Mouse (Mus musculus) heart, embryonic 16.5 days (tissue): ENCODE measurements around the gene Ybx1. TPM values are rescaled to one million over a fixed set of nuclear protein-coding genes. Genes with fewer than 3 reads are reported as not detected.

Experiments
- ATAC-seq: fragments of 200-750 bp; cut with Nextera tagmentation; replicated peaks from 2 replicates; pipeline ENCODE4 v1.8.0; 2017; ENCODE audit warnings: moderate number of reproducible peaks; ENCODE audit not compliant: insufficient read depth, low FRiP score; ENCODE audit errors: extremely low read depth
- H3K27ac ChIP-seq: fragments of 300-500 bp; sonication (generic); 2 replicates; pipeline ENCODE4 v1.5.1; 2014; ENCODE audit warnings: mild to moderate bottlenecking, low read length, control low read depth, moderate library complexity
- H3K27me3 ChIP-seq: fragments of 300-500 bp; sonication (generic); 2 replicates; pipeline ENCODE4 v1.6.1; 2014; ENCODE audit warnings: low read length, mixed read lengths; ENCODE audit not compliant: control insufficient read depth, insufficient read depth
- H3K36me3 ChIP-seq: fragments of 300-500 bp; sonication (generic); 2 replicates; pipeline ENCODE4 v1.6.1; 2014; ENCODE audit not compliant: control insufficient read depth, insufficient read depth
- H3K4me1 ChIP-seq: fragments of 300-500 bp; sonication (generic); 2 replicates; pipeline ENCODE4 v1.6.1; 2014; ENCODE audit warnings: low read length, mixed read lengths; ENCODE audit not compliant: control insufficient read depth, insufficient read depth
- H3K4me2 ChIP-seq: fragments of 300-500 bp; sonication (generic); 2 replicates; pipeline ENCODE4 v1.6.1; 2014; ENCODE audit warnings: low read depth, mild to moderate bottlenecking, control low read depth, low read length
- H3K4me3 ChIP-seq: fragments of 300-500 bp; sonication (generic); 2 replicates; pipeline ENCODE4 v1.5.1; 2014; ENCODE audit warnings: mild to moderate bottlenecking, control low read depth, low read length
- H3K9ac ChIP-seq: fragments of 300-500 bp; sonication (generic); 2 replicates; pipeline ENCODE4 v1.6.1; 2014; ENCODE audit warnings: low read length, control low read depth
- H3K9me3 ChIP-seq: fragments of 300-500 bp; sonication (generic); replicated peaks from 2 replicates; pipeline ENCODE4 v1.6.1; 2016; ENCODE audit warnings: low read length; ENCODE audit not compliant: control insufficient read depth
- WGBS: fragments of 180-500 bp; shearing (Covaris S2); extraction: QIAGEN DNeasy Blood & Tissue Kit; methylation state at CpG from one replicate; pipeline ENCODE4 v1.1.7; 2014; 5-methylcytosine and 5-hydroxymethylcytosine counted together
- polyA plus RNA-seq: library from polyadenylated mRNA; unstranded; fragments of >200 nt; fragmentation: Nextera tagmentation; extraction: Ambion mirVana; gene quantifications from 2 replicates; pipeline ENCODE4 v1.2.1, GENCODE M21; 2015

Gene Ybx1
- polyA plus RNA-seq, 1 experiment from 2014 or later, result 547 TPM

DNA sequence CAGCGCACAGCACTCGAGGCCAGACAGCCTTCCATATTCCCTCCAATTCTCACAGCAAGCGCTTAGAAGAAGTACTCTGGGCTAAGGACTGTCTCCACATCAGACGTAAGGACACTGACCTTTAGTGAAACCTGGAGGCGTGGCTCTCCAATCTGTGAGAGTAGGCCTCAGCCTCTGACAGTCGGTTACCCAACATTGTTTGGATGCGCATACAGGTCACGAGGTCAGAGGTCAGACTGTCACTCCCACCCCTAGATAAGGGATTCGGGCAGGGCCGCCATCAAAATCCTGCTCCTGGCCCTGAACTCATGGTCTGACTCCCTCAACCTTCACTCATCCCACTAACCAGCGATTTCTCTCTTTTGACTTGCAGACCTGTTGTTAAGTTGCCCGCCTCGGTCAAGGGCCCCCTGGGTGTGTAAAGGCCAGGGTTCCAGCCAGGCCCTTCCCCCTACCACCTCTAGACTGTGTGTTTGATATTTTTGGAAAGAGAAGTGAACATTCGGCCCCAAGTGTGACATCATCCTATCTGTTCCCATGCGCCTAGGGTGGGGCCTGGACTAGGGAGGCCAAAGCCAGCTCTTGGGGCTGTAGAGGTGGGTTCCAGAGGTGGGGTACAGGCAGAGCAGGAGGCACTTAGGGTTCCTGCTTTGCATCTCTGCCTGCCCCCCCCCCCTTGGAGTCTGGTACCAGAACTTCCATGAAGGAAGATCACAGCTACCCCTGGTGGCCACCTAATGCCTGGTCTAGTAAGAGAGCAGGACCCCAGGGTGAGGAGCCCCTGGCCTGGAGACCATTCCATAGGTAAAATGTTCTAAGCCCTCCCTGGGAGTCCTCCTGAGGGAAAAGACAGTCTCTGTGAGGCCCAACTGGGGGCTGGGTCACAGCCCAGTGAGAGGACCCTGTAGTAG, 34.8 kb downstream of the Ybx1 start:
- Histone ChIP-seq H3K27ac (no peak overlapping the region), H3K36me3 (no peaks in the 10 kb centered on the region), H3K9ac (no peak overlapping the region), H3K27me3 (no peaks in the 10 kb centered on the region), H3K4me2 (no peak overlapping the region), H3K4me1 (no peaks in the 10 kb centered on the region), H3K4me3 (no peak overlapping the region), H3K9me3 (no peaks in the 10 kb centered on the region)
- WGBS, result 72% methylated on average over 15 of the region's 15 CpGs
- no peak; the same call in 1 of the 2 replicates for ATAC-seq

DNA sequence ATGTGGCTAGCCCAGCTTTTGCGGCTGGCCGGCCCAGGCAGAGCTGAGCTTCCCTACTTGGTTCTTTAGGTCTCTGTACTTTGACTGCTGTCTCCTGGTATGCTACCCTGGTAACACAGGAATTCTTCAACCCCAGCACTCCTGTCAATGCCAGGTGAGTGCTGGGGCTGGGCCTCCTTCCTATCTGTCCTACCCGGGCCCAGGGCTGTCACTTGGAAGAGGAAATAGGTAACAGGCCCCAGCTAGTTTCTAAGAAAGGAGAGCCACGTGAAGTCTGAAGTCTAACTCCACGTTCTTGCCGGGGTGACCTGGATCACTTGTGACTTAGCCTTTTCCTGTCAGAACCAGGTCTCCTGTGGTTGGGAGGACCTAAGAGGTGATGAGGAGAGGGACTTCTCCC, 37.3 kb downstream of the Ybx1 start:
- 70% methylated on average over 6 of the region's 6 CpGs for WGBS

DNA sequence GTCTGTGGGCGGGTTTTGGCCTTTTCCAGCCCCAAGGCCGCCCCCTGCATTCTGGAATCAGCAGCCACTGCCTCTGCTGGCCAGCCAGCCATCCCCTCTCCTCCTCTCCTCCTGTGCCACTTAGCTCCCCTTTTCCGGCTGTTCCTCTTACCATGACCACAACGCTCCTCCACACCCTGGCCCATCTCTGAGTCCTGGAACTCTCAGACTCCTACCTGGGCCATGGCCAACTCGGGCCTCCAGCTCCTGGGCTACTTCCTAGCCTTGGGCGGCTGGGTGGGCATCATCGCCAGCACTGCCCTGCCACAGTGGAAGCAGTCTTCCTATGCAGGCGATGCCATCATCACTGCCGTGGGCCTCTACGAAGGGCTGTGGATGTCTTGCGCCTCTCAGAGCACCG, 39.1 kb downstream of the Ybx1 start, which contains the start of gene Cldn19:
Cldn19 (plus strand) TSS at position 64 of the 400 bp plus-strand sequence.
- H3K36me3 ChIP-seq, result no peaks in the 10 kb centered on the region
- H3K4me3 ChIP-seq, result no peak within 1 kb of the TSS
- H3K4me1 ChIP-seq, result peaks cover 4% of the 10 kb centered on the region
- H3K4me2 ChIP-seq, result no peak within 1 kb of the TSS
- H3K9me3 ChIP-seq, result no peaks in the 10 kb centered on the region
- 84% methylated on average over 12 of the region's 12 CpGs for WGBS
- no peaks in the 10 kb centered on the region for H3K27me3 ChIP-seq
- no peak within 1 kb of the TSS for H3K27ac ChIP-seq
- ATAC-seq, result no peak
- H3K9ac ChIP-seq, result 0 out of 2 replicates have a peak within 1 kb of the TSS, but pooled peaks have one; percentile 0

More for the DNA sequence above, 37.3 kb downstream of the Ybx1 start:
- Histone ChIP-seq H3K27ac (no peak overlapping the region), H3K4me1 (peaks cover 4% of the 10 kb centered on the region), H3K4me3 (no peak overlapping the region), H3K36me3 (no peaks in the 10 kb centered on the region), H3K9me3 (no peaks in the 10 kb centered on the region), H3K27me3 (no peaks in the 10 kb centered on the region), H3K4me2 (no peak overlapping the region), H3K9ac (no peak overlapping the region)
- ATAC-seq, result no peak

DNA sequence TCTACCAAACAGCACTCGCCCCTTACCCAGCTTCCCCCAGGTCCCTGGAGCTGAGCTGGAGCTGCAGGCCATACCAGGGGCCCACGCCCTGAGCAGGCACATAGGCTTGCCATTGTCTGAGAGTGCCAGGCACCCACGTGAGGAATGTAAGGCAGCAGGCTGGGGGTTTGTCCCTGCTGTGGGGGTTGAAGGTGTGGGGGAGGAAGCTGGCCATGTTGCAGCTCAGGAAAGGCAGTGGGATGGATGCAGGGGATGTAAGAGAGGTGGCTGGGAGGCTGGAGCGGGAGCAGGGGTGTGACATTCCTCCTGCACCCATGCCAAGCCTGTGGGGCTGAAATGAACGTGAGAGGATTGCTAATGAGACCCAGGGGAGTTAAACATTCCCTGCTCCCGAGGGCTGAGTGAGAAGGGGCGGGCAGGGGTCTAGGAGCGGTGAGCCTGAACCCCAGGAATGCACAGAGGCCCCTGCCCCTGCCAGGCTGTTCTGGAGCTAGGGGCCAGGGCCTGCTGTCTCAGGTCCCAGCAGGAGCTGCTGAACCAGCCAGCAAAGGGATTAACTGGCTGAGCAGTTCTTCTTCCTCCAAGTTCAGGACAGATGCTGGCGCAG, 40.3 kb downstream of the Ybx1 start:
- Histone ChIP-seq H3K27ac (no peak overlapping the region), H3K9ac (0 out of 2 replicates have a peak overlapping the region, but pooled peaks have one; percentile 0), H3K4me3 (no peak overlapping the region), H3K4me1 (peaks cover 4% of the 10 kb centered on the region), H3K4me2 (no peak overlapping the region), H3K27me3 (no peaks in the 10 kb centered on the region), H3K36me3 (no peaks in the 10 kb centered on the region), H3K9me3 (no peaks in the 10 kb centered on the region)
- 32% methylated on average over 9 of the region's 9 CpGs for WGBS
- ATAC-seq, result no peak

GRCm38 (mm10) chr4:119252025-119252808, 42.2 kb downstream of the Ybx1 start:
- H3K9ac ChIP-seq, result no peak overlapping the region
- H3K27ac ChIP-seq, result no peak overlapping the region
- H3K4me1 ChIP-seq, result peaks cover 11% of the 10 kb centered on the region
- no peak for ATAC-seq
- H3K4me3 ChIP-seq, result no peak overlapping the region
- H3K9me3 ChIP-seq, result no peaks in the 10 kb centered on the region
- WGBS, result 54% methylated on average over 7 of the region's 7 CpGs
- peaks cover 4% of the 10 kb centered on the region; the same call in 1 of the 2 replicates for H3K36me3 ChIP-seq
- H3K4me2 ChIP-seq, result no peak overlapping the region
- no peaks in the 10 kb centered on the region for H3K27me3 ChIP-seq

- whole genome bisulfite sequencing, result 61% methylated on average over 11 of the region's 11 CpGs
Observed at GRCm38 (mm10) chr4:119248407-119248965, 45.9 kb downstream of the Ybx1 start.

DNA sequence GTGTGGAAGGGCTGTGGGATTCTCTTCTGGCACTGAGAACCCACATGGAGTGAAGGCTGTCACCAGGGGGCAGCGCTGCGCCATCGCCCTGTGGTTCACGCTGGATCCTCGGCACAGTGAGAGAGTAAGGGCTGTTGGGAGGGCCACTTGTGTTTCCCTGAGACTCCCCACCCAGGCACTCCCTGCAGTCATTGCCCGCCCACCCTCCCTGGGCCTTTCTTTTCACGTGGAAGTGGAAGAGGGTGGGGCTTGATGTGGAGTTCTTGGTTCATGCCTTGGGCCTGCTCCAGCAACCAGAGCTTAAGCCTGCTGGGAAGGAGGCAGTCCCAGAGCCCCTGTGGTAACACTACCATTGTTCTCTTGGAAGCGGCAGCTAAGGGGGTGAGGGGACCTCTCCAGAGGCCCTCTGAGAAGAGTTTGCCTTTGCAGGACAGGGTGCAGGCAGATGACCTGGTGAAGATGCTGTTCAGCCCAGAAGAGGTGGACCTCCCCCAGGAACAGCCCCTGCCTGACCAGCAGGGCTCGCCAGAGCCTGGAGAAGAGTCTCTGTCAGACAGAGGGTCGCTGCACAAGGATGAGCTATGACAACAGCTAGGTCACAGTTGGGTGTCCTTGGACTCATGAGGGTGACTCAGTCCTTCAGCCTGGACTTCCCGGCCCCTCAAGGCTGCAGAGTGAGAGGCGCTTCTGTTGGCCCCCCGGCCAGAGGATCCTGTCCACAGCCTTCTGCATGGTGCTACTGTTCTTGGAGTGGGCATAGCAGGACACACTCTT, 46.8 kb downstream of the Ybx1 start:
- Histone ChIP-seq H3K27ac (peak overlapping the region; percentile 41; the same call in 1 of the 2 replicates), H3K4me3 (no peak overlapping the region), H3K4me2 (no peak overlapping the region), H3K9ac (no peak overlapping the region), H3K27me3 (no peaks in the 10 kb centered on the region), H3K4me1 (peaks cover 21% of the 10 kb centered on the region), H3K36me3 (peaks cover 10% of the 10 kb centered on the region; the same call in 1 of the 2 replicates), H3K9me3 (no peaks in the 10 kb centered on the region)
- peak; percentile 53 for ATAC-seq
- 39% methylated on average over 13 of the region's 13 CpGs for WGBS

More at GRCm38 (mm10) chr4:119248407-119248965, 45.9 kb downstream of the Ybx1 start:
- ATAC-seq, result no peak
- Histone ChIP-seq H3K4me3 (no peak overlapping the region), H3K27me3 (no peaks in the 10 kb centered on the region), H3K9ac (no peak overlapping the region), H3K9me3 (no peaks in the 10 kb centered on the region), H3K36me3 (peaks cover 8% of the 10 kb centered on the region; the same call in 1 of the 2 replicates), H3K27ac (peak overlapping the region; percentile 41; the same call in 1 of the 2 replicates), H3K4me2 (no peak overlapping the region), H3K4me1 (peaks cover 21% of the 10 kb centered on the region)

DNA sequence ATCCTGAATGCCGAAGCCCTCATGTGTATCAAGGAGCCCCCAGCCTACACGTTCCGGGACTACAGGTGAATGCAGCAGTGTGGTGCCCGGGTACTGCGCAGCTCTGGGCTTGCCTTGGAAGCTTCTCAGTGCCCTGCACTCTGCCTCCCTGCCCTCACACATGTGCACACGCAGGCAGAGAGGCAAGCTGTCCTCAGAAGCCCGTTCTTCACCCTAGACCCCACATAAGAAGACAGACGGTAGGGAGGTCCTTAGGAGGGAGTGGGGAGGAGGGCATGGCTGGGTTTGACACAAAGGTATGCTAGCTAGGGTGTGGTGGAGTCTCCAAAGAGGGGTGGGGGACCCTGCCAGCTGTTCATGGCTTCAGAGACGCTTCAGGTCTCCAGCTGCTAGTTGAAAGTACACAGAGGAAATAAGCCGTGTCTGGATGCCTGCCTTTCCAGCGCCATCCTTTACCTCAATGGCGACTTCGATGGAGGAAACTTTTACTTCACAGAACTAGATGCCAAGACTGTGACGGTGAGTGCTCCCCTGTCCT, 47.6 kb downstream of the Ybx1 start:
- Histone ChIP-seq H3K9me3 (no peaks in the 10 kb centered on the region), H3K27me3 (no peaks in the 10 kb centered on the region), H3K36me3 (peaks cover 15% of the 10 kb centered on the region; the same call in 1 of the 2 replicates), H3K4me3 (no peak overlapping the region), H3K9ac (no peak overlapping the region), H3K4me1 (peaks cover 21% of the 10 kb centered on the region), H3K27ac (no peak overlapping the region), H3K4me2 (no peak overlapping the region)
- no peak for ATAC-seq
- WGBS, result 72% methylated on average over 14 of the region's 14 CpGs
